Mouse (Mus musculus): ENCODE measurements around the gene Snd1.
"Not testable (repeated sequence)": the region's sequence is repeated elsewhere in the genome, so short reads cannot be mapped to it uniquely, and the experiment has no call there.

The Snd1 gene

GRCm38 (mm10) chr6:28927987-28928386 is 453.0 kb downstream of the Snd1 start:
- DNase-seq, result not testable (repeated sequence)

GRCm38 (mm10) chr6:28929169-28929803 is 454.3 kb downstream of the Snd1 start:
- DNase-seq, result not testable (repeated sequence)

DNA sequence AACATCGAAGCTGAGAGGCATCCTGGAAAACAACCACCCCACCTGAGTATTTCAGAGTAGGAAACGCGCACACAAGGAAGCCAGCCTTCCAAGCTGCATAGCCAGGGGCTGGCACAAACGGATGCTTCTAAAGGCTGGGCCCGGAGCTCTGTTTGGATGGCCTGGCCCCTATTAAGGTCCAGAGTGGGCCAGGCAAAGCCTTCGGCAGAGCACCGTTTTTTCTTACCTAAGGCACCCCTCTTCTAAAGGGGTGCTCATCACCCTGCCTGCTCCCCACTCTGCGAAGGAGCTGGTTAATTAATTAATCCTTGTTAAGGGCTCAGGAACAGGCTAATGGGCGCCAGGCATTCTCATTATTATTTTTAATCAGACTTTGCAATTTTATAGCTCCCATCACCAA is 456.3 kb downstream of the Snd1 start:
- peak; percentile 45 for DNase-seq

GRCm38 (mm10) chr6:28931636-28932327 is 456.8 kb downstream of the Snd1 start:
- DNase-seq, result peak; percentile 49

- peak; percentile 69 for DNase-seq
These were observed 457.5 kb downstream of the Snd1 start for GRCm38 (mm10) chr6:28932328-28932937.

DNA sequence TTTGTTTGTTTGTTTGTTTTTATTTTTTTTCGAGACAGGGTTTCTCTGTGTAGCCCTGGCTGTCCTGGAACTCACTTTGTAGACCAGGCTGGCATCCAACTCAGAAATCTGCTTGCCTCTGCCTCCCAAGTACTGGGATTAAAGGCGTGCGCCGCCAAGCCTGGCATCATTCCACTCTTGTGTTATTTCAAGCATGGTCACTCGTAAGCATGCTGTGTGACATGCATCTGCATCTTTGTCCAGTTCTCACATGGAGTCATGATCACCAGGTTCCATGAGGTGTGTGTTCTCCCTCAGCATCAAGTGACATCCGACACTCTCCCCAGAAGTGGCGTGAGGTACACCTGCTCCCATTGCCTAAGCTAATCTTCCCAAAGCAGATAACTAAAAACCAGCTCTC is 460.8 kb downstream of the Snd1 start:
- DNase-seq, result no peak

- no peak for DNase-seq
These were observed 472.3 kb downstream of the Snd1 start for GRCm38 (mm10) chr6:28947254-28947653.

GRCm38 (mm10) chr6:28949269-28949668 is 474.3 kb downstream of the Snd1 start:
- peak; percentile 78 for DNase-seq

DNA sequence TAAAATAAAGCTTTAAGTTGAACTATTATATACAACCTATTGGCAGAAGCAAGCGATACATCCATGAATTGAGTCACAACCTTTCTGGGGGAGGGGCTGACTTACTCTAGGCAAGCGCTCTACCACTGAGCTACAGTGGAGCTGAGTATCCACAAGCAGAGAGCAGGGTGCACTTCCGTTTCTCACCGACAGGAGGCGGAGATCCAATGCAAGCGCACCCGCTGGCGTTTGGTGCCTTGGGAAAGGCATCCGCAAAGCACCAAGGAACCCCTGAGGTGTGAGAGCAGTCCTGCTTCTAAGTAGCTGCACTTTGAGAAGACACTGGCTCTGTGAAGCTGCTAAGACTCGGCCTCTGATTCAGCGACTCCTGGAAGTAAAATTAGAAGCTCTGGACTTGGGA is 480.6 kb downstream of the Snd1 start:
- DNase-seq, result peak; percentile 78

DNA sequence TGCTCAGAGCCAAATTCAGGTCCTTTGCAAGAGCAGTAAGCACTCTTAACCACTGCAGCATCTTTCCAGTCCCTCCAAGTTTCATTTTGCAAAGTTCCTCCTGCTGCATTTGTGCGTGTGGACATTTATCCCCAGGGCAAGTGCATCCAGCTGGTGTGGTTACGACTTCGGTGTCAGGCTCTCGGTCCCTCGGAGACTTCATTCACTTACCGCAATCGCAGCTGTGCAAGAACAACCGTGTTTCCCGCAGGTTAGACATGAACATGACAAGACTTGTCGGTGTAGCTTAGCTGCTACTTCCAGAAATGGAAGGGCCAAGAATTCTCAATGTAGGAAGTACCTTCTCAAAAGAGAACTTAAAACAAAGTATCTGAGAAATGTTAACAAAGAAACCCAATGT is 482.5 kb downstream of the Snd1 start:
- DNase-seq, result no peak

DNA sequence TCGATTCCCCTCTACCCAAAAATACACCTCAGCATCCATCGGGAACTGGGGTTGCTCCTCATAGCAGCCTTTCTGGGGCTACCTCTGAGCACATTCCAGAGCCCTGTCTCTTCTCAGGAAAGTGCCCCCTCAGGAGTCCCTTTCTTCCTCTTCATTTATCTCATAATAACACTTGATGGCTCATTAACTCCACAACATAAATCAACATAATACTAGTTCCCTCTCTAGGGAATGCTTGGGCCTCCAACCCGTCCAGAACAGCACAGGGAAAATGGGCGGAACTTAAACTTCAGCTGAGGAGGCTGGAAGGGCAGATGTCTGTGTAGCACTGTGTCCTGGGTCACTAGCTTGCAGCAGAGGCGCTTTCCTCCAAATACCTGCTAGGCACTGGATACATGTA is 488.2 kb downstream of the Snd1 start:
- DNase-seq, result peak; percentile 23

GRCm38 (mm10) chr6:28965264-28965663 is 490.3 kb downstream of the Snd1 start:
- no peak for DNase-seq

GRCm38 (mm10) chr6:28969615-28970014 is 494.7 kb downstream of the Snd1 start:
- no peak for DNase-seq

DNA sequence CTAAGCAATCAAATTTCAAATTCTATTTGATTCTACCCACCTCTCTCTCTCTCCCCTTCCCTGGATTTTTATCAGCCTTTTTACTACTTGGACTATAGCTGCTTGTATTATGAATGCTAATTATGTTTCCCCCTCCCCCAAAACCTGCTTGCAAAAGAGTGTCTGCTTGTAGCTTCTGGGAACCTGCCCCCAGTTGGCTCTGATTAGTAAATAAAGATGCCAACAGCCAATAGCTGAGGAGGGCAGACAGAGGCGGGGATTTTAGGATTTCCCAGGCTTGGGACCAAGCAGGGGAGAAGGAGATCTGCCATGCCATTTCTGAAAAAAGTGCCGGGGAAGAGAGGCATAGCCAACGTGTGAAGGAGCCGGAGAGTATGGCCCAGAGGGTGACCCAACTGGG is 495.8 kb downstream of the Snd1 start:
- no peak for DNase-seq

GRCm38 (mm10) chr6:28974498-28974897 is 499.6 kb downstream of the Snd1 start:
- no peak for DNase-seq

GRCm38 (mm10) chr6:28975106-28975505 is 500.2 kb downstream of the Snd1 start:
- DNase-seq, result no peak

DNA sequence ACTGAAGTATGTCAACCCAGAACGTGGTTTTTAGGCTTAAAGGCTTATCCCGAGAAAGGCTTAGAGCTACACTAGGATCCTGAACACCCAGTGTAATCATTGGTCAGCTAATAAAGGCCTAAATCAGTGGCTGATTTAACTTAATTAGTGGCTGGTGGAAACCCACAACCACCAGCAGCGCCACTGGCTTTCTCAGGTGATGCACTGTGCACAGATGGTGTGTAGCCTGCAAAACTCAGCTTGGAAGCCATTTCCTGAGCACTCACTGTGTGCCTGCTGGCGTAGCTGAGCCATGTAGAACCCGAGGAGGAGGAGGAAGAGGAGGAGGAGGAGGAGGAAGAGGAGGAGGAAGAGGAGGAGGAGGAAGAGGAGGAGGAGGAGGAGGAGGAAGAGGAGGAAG is 503.1 kb downstream of the Snd1 start:
- no peak for DNase-seq

- no peak for DNase-seq
These were observed 503.9 kb downstream of the Snd1 start for GRCm38 (mm10) chr6:28978881-28979280.

- no peak for DNase-seq
These were observed 504.6 kb downstream of the Snd1 start for GRCm38 (mm10) chr6:28979586-28979985.

DNA sequence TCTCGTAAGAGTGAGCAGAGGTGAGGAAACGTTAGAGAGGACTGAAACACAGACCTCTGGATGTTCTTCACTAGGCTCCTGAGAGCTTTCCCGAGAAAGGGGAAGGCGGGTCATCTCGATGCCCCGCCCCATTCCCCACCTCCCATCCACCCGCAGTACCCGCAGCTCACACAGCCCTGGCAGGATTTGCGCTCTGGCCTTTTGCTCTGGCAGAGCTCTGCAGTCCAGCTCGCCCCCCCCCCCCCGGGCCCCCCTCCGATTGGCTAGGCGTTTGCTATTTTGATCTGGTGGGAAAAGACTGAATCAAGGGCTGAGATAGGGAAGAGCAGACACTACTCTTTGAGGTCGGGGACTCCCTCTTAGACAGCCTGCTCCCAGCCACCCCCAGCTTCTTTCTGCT is 505.3 kb downstream of the Snd1 start:
- peak; percentile 54 for DNase-seq

DNA sequence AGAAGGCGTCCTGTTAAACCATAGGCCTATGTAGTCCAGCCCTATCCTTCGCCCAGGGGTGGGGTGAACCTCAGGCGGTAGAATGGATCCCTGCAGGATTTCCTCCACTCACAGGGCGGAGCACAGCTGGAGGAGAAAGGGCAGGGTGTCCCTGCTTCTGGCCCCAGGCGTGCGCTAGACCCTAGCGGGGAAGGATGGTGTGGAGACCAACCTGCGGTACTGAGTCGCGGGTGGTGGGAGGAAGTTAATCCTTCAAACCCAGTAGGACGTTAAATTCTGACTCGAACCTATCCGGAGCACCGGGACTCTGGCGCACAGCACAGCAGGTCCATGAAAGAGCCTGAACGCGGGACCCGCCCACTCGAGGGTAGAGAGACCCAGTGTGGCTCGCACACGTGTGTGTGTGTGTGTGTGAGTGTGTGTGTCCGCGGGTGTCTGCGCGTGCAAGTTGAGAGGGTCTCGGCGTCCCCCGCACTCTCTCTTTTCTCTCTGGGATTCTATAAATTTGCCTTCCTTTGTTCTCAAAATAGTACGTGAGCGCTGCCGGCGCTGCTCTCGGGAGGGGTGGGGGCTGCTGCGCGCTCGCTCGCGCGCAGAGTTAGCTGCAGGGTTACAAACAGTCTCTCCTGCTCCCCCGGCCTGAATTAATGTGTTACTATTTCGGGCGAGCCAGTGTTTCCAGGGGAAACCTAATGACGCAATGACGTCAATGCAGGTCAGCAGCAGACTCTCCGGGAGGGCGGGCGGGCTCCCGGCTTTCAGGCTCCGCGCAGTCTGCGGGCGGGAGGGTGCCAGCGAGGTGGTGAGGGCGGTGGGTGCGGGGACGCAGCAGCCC is 506.0 kb downstream of the Snd1 start:
- peak; percentile 77 for DNase-seq

- no peak for DNase-seq
These were observed 506.6 kb downstream of the Snd1 start for GRCm38 (mm10) chr6:28981585-28981948.

DNA sequence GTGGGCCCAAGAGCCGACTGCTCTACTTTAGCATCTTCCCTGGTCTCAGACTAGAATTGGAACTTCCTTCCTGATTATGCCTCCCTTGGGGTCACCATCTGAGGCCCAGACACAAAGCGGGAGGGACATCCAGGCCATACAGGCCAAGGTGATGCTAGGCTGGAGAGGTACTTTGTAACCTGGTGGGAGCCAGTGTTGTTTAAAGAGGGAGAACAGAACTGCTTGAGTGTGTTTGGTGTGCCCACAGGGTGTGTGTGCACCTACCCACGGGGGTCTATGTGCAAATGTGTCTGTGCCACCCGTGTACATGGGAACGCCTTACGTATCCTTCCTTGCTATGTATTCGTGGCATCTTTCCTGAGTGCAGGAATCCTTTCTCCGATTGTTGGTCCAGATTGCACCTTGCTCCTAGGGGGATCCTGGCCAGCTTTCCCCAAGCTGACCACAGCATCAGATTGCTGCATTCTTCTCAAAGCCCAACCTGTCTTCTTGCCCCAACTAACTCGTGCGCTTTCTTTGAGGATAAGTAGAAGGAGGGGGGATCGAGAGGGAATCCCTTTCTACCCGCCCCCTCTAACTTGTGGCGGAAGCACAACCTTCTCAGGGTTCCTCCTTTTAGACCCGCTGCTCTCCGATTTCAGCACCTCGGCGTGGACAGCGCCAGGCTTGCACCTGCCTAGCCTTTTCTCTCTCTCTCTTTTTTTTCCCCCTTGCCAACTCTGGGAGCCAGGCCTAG is 507.2 kb downstream of the Snd1 start:
- DNase-seq, result peak; percentile 82

Measured in embryo, embryonic 11 days (tissue).